Mouse (Mus musculus): ENCODE data around the gene Zzef1.

Gene Zzef1

DNA sequence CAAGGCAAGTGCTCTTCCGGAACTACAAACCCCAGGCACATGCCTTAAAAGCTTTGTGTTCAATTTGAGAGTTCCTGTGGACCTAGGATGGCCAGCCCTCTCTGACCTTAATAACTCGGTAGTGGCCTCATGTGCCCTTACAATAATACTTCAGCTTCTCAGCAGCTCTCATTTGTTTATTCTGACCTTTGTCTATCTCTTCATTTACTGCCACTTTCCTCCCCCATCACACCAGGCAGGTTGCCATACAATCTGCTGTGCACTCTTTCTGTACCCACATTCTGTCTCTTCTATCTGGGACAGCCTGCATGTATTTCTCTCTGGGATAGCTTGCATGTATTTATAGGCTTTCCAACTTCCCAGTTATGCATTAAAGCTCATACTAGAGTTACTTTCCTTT, 10.5 kb downstream of the Zzef1 start:
- no peak for DNase-seq (ENCODE audit: low read depth)

DNA sequence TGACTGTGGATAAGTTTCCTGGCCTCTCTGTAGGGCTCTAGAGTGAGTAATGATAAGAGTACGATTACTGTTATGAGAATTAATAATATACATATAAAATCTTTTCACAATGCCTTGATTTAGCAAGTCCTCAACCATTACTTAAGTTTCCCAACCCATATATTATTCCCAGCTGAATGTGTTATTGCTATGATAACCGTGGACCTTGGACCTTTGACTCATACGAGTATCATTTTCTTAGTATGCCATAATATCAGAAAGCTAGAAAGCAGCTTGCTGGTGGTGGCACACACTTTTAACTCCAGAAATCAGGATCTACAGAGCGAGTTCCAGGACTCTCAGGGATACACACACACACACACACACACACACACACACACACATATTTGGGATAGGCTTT, 12.0 kb downstream of the Zzef1 start:
- no peak for DNase-seq (ENCODE audit: low read depth)

DNA sequence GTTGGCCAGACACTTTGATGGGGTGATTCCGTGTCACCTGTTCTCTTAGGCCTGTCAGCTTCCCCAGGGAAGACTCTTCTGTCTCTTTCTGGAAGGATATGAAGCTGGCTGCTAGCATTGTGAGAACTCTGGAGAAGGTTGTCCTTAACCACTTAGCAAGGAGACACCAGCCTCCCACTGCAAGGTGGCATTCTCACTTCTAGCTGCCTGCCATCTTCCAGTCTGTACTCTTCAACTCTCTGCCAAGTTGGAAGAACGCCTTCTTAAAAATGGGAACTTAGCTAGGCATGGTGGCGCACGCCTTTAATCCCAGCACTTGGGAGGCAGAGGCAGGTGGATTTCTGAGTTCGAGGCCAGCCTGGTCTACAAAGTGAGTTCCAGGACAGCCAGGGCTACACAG, 17.7 kb downstream of the Zzef1 start:
- no peak for DNase-seq (ENCODE audit: low read depth)

DNA sequence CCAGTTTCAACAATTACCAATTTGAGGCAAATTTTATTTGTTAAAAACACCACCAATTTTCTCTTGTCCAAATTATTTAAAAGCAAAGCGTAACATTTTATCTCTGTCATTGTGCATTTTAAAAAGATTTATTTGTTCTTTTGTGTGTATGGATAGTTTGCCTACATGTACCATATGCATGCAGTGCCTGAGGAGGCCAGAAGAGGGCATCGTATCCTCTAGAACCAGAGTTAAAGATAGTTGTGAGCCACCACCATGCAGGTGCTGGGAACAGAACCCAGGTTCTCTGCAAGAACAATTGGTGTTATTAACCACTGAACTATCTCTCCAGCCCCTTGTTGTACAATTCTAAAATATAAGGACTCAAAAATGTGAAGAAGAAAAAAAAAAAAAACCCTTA, 18.2 kb downstream of the Zzef1 start:
- DNase-seq (ENCODE audit: low read depth) = no peak

DNA sequence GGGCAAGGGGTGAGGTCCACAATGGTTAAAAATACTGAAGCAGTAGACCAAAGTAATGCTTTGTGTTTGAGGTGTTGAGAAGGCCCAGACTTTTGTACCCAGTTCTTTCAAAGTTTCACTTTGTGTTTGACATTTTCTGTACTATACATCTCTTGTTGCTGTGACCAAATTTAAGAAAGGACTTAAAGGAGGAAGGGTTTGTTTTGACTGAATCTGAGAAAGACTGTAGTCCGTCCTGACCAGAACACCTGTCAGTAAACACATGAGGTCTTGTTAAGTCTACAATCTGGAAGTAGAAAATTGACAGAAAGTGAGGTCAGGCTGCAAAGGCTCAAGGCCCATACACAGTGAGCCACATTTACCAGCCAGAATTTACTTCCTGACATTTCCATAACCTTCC, 20.8 kb downstream of the Zzef1 start:
- DNase-seq (ENCODE audit: low read depth) = no peak

DNA sequence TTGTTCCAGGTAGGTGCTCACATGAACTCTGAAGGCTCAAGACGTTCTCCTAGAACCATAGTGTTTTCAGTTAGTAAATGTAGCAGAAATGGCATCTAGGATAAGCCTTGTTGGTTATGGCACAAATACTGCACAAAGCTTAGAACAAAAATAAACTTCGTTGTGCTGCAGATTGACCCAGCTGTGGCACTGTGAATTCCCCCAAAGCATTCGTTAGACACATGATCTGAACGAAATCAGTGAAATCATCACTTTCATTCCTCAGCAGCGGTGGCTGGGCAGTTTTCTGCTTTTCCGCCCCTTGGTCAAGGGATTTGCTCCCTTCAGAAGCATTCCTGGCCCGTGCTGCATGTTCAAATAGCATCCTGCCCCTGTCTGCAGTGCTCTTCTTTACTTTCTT, 22.0 kb downstream of the Zzef1 start:
- no peak for DNase-seq (ENCODE audit: low read depth)

DNA sequence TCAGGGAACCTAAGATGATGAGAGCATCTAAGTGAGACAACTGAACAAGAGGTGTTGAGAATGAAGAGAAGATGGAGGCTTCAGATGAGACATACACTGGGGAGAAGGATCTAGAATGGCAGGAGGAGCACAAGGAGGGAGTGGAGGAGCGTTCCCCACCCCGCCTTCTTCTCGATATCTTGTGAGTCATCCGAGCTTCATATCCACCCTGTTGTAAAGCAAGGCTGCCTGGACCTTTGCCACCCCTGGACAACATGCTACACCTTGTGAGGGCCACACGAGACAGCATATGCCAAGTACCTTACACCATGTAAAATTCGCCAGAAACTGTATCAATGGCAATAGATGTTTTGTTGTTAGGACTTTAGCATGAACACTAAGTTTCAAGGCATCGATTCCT, 25.0 kb downstream of the Zzef1 start:
- DNase-seq (ENCODE audit: low read depth) = no peak

DNA sequence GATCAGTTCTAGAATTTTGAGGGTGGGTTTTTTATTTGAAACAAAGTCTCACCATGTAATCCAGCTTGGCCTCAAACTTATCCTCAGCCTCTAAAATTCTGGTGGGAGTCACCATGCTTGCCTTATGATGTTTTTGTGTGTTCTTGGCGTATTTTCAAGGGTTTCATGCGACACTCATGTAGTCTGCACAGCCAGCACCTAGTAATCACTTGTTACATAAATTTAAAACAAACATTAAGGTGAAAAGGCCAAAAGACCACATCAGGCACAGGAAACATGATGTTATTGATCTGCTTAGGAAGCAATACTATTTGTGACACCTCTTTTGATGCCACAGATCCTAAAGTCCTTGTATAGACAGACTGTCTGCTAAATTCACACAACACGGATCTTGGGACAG, 33.8 kb downstream of the Zzef1 start:
- no peak for DNase-seq (ENCODE audit: low read depth)

DNA sequence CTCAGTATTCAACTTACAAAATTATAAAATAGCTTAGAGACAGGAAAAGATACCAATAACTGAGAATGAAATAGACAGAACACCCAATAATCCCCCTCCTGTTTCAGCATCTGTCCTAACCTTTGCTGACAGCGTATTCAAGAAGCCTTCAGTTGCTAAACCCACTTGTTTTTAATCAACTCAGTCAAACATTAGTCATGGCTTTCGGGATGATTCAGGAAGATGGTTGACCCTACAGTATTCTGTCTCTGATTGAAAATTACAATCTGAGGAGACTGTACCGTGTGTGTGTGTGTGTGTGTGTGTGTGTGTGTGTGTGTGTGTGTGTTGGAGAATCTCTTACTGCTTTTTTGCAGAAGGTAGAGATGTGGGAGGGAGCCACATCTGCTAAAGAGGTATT, 46.7 kb downstream of the Zzef1 start:
- no peak for DNase-seq (ENCODE audit: low read depth)

DNA sequence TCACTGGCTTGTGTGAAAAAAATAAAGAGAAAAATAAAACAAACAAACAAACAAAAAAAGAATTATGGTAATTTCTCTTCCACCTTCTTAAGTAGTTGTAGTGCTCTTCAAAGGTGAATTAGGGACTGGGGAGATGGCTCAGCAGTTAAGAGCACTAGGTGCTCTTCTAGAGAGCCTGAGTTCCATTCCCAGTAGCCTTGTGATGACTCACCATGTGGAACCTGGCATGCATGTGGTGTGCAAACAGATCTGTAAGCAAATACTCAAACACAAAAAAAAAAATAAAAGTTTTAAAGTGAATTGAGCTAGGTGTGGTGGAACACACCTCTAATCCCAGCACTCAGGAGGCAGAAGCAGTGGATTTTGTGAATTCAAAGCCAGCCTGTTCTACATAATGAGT, 47.5 kb downstream of the Zzef1 start:
- DNase-seq (ENCODE audit: low read depth) = no peak

DNA sequence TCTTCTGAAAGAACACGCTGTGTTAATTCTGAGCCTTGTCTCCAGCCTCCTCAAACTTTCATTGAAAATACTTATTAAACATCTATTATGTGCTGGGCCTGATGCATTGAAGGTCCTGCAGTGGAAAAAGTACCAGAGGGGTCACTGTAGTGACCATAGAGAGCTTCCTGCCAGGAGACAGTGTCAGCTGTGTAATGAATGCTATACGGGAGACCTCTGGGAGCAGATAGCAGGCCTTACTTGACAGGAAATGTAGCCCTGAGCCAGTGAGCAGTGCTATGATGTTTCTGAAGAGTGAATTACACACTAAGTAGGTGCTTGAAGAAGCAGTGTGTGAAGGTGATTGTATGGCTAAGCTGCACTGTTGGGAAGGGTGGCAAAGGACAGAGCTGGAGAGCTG, 49.5 kb downstream of the Zzef1 start:
- no peak for DNase-seq (ENCODE audit: low read depth)

DNA sequence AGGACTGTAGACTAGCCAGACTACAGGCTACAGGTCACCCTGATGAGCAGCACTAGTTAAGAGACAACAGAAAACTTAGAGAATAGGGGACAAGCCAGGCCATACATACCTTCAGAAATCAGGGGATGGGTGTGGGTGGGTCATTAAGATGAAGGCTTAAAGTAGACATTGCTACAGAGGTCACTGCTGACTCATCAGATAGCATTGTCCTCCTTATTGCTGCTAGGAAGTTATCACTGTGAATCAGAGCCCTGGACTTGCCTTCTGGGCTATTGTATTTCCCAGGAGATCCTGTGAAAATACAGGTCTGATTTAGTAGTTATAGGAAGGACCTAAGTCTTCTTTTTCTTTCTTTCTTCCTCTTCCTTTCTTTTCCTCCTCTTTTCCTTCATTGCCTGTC, 50.7 kb downstream of the Zzef1 start:
- DNase-seq (ENCODE audit: low read depth) = no peak

DNA sequence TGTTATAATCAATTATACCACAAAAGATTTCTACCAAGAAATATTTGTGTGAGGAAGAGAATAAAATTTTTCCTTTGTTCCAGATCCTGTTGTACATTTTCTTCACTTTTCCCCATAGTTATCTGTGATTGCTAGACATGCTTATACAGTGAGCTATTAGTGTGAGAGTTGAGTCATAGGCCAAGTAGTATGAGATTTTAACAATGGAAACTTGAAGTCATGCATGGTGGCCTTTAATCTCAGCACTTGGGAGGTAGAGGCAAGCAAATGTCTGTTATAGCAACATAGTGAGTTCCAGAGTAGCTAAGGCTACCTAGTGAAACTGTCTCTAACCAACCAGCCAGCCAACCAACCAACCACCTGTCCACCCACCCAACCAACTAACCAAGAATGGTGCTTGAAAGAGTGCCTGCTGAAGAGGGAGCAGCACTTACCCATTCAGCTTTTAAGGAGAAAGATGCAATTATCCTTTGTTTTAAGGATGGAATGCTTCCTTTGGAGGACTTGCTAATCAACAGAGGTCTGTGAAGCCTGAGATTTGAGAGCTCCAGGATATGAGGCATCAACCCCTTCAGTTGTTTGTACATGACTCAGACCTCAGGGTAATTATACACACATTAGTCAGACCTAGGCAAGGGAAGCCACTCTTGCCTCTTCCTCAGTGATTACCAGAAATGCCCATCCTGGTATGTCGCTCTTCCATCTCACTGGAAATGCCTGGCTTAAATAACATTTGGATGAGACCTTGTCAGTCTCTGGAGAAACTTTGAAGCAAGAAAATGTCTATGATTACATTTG, 52.0 kb downstream of the Zzef1 start:
- DNase-seq (ENCODE audit: low read depth) = no peak

DNA sequence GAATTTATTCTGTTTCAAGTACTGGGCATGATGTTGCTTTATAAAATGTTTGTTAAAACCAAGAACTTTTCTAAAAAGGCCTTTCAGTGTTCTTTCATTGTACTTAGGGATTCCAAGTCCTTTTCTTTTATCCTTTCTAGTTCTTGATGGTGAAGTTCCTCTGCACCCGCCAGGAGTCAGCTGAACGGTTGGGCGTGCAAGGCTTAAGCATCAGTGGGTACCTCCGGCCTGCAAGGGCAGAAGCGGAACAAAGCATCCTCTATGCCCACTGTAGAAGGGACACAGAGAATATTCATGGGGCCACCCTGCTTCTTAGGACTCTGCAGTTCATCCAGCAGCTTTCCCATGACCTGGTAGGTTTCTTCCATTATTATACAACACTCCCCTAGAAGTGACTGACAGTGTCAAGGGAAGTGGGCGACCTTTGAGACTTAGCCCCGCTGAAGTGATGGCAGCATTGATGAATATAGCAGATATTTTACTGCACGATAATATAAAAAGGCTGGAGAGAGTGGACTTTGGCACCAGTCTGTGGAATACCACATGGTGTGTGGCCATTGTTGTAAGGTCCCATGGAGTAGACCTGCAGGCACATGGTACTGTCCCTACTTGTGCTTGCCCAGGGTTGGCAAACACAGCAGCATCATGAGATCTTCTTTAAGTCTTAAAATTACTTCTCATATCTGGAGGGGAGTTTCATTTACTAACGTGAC, 54.5 kb downstream of the Zzef1 start:
- DNase-seq (ENCODE audit: low read depth) = no peak

DNA sequence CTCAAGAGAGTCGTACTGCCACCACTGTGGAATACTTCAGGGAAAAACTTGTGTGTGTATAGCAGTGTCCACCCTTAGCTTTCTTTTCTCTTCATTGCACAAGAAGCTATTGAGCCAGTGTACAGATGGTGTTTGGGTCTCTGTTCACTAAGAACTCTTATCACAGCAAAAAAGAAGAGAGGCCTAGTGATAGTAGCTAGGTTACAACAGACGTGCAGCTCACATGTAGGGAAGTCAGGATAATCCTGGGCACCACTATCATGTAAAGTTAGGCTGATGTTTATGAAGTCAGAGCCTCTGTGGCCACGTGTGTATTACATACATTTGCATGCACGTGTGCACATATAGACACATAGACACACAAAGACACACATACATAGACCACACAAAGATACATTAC, 55.2 kb downstream of the Zzef1 start:
- DNase-seq (ENCODE audit: low read depth) = no peak

DNA sequence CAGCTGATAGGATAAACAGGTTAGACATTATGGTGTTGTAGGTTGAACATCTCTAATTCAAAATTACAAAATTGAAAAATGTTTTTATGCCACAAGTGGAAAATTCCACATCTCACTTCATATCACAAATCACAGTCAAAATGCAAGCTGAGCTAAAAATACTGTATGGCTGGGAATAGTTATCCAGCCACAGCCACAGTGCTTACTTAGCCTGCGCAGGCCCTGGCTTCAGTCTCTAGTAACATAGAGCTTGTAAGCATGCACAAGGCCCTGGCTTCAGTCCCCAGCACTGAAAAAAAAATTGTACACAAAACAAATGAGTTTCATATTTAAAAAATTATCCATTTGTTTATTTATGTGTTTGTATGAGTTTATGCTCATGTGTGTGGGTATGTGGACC, 56.1 kb downstream of the Zzef1 start:
- DNase-seq (ENCODE audit: low read depth) = no peak

DNA sequence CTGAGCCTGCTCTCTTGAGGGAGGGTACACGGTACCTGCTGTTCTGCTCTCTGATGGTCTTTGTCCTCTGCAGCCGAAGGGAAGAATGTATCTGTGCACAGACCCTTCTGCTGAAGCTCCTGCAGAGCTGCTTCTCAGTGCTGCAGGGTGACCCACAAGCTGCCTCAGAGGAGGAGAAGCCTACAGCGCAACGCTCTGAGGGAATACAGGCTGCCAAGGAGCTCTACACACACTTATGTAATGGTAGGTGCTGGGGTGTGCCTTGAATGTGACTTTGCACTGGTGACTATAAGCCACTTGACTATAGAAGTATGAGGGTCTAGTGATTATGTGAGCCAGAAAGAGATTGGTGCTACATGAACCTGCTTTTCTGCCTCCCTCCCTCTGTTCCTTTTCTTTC, 57.1 kb downstream of the Zzef1 start:
- DNase-seq (ENCODE audit: low read depth) = no peak

DNA sequence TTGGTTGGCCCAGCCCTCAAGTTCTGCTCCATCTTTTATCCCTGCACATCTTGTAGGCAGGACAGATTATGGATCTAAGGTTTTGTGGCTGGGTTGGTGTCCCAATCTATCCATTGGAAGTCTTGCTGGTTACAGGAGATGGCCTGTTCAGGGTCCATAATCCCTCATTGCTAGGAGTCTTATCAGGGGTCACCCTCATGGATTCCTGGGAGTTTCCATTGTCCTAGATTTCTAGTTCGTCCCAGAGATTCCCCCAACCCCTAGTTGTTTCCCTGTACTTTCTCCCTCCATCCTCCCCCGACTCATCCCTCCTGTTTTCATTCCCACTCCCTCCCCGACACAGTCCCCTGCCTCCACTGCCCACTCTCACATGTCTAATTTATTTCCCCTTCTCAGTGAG, 58.2 kb downstream of the Zzef1 start:
- no peak for DNase-seq (ENCODE audit: low read depth)

DNA sequence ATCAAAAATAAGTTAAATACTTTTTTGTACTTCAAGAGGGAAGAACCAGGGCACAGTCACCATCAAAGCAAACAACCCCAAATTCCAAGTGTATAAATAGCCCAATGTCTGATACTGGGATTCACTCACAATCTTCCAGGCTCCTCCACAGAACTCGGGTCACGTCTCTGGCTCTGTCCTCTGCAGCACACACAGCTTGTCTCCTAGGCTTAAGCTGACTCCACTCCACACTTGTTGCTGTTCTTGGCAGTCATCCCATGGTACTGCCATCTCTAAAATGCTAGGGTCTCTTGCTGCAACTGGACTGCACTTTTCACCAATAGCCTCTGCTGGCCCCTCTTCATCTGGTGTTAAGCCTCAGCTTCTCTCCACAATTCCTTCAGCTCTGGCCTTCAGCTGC, 60.7 kb downstream of the Zzef1 start:
- no peak for DNase-seq (ENCODE audit: low read depth)

DNA sequence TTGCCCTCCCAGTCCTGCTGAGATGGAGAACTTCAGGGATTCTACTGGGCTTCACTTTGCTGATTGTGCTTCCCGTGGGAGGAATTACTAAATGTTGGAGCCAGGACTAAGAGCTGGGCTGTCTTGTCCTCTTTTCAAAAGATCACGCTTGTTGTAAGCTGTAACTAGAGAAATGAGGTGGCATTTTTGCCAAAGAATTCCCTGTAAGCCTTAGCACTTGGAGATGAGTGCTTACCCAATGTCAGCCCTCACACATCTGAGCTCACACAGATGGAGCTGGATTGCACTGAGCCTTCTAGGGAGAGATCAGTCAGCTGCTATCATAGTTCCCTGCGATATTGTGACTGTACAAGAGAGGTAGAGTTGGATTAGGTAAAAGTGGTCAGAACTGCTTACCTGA, 65.2 kb downstream of the Zzef1 start:
- DNase-seq (ENCODE audit: low read depth) = no peak

DNA sequence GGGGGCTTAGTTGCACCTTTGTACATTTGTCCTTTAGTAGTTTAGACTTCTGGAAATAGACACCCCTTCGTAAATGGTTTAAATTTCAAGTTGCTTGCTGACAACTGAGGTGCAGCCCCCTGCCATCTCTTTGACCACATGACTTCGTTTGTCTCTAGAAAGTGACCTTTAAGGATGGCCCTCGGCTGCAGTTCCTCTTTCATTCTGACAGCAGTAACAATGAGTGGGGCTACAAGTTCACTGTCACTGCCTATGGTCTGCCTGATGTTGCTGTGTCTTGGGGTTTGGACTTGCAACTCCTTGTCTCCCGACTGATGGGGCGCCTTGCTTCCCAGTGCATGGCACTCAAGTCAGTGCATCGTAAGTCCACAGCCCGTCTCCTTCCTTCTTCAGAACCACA, 70.4 kb downstream of the Zzef1 start:
- DNase-seq (ENCODE audit: low read depth) = no peak

DNA sequence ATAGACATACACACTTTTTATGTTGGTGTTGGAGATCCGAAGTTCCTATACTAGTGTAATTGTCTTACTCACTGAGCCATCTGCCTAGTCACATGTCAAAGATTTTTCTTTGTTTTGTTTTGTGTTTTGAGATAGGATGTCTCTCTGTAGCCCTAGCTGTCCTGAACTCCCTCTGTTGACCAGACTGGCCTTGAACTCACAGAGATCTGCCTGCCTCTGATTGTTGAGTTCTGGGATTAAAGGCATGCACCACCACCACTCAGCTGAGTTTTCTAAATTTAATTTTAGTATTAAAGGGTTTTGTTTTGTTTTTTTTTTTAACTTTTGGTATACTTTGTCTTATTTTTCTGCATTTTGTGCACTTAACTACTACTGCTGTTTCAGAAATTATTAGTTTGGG, 76.0 kb downstream of the Zzef1 start:
- no peak for DNase-seq (ENCODE audit: low read depth)

DNA sequence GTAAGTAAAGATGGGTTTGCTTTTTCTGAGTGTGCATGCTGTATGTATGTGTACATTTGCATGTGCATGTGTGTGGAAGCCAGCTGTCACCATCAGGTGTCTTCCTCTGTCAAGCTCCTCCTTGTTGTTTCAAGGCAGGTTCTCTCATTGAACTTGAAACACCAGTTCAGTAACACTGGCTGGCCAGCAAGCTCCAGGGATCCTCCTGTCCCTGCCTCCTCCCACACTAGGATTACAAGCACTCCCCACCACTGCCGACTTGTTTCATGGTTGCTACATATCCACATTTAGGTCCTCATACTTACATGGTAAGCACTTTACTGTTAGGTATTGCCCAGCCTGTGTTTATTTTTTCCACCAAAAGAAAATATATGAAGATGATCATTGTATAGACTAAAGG, 96.6 kb downstream of the Zzef1 start:
- DNase-seq (ENCODE audit: low read depth) = no peak

DNA sequence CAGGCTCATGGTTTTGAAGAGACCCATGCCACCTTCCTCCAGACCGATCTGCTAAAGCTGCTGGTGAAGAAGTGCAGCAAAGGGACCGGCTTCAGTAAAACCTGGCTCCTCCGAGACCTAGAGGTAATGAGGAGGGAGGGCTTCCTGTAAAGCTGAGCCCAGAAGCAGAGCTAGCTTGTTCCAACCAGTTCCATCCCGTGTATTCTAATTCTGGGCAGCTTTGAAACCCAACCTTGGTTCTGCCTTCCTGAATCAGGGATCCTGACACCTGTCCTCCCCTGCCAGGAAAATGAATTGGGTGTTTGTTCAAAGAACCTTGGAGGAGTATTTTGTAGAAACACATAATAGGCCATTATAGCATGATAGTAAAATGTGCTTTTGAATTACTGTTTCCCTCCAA, 112.4 kb downstream of the Zzef1 start:
- DNase-seq (ENCODE audit: low read depth) = no peak

Measured in fibroblast of lung, adult 2 months (primary cell).